Mouse (Mus musculus) fibroblast of lung, adult 2 months (primary cell): ENCODE results near the gene Rnf222.

Experiments
- DNase-seq: peaks from one replicate; pipeline ENCODE4 v3.0.0-alpha.2; 2011; ENCODE audit warnings: low read depth

The Rnf222 gene

DNA sequence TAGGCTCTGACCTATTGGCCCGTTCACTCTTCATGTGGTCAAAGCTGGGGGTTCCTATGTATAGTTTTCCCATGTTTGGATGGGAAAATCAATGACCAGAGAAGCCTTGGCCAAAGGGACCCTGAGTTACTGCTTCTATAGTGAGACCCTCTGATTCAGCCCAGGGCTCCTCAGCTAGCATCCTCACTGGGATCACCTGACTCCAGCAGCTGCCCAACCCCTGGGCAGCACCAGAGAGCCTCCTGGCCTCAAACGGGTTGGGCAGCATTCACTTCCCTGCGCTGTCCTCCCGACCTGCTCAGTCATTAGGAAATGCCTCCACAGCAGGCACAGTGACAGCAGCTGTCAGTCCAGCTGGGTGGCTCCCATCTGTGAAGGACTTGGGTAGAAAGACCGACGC, at the start of gene Rnf222:
Gene Rnf222 (plus strand): TSS at position 301 of the 400 bp plus-strand sequence.
- no peak for DNase-seq

DNA sequence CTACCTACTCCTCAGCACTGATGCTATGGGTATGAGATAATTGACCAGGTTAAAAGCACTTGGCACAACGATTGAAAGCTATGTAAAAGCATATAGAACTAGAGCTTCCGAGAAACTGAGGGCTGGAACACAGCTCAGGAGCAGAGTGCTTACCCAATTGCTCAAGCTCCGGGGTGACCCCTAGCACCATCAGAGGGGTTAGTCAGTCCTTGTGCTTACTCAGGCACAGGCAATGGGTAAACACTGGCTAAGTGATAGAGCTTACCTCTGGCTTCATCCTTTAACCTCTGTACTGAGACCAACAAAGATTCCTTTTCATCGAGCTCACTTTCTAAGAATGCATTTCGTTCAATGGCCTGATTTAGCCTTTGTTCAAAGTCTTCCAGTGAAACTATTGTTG, 48.7 kb upstream of the Rnf222 start:
- no peak for DNase-seq

DNA sequence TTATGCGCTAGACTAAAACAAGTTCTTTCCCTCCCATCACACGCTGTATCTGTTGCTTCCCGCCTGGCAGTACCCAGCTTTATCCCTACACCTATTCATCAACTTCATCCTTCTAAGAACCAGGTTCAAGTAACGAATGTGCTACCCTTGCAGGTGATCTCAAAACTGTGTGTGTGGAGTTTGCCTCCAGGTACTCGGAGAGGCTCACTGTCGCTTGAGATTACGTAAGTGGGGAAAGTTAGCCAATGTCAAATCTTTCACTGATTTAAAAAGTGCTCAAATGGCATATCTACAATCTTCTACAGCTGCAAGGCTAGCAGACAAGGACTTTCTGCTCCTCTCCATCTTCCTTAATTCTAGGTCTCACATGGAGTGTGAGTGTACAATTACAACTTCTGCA, 37.5 kb upstream of the Rnf222 start:
- no peak for DNase-seq

DNA sequence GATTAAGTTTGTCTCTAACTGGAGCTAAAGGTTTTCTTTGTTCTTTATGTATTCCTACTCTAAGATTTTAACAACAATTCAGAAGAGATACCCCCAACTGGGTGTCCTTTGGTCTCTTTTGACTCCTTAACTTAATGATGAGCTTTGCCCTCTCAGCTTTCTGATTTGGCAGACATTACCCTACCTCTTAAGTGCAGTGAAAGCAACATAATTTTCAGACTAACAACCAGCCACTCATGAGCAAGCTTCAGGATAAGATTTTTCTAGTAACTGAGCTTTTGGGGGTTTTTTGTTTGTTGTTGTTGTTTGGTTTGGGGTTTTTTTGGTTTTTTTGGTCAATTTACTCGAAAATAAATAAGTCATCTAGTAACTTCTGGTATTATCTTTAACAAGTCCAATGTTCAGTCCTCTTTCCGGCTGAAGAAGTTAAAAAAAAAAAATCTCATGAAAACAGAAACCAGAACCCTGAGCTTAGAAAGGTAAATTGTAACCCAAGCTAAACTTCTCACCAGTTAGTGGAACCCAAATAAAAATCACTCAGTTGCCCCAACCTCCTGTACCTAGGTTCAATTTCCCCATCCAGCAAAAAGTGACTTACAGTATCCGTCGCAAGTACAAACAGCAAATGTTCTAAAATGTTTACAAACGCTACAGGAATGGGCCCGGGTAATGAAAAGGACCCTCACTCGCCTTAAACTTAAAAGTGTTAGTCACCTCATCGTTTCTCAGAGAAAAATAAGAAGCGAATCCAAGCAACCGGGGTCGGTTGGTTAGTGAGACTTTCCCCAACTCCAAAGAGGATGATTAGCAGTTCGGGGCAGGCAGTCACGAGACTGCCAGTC, 36.5 kb upstream of the Rnf222 start:
- DNase-seq: no peak

DNA sequence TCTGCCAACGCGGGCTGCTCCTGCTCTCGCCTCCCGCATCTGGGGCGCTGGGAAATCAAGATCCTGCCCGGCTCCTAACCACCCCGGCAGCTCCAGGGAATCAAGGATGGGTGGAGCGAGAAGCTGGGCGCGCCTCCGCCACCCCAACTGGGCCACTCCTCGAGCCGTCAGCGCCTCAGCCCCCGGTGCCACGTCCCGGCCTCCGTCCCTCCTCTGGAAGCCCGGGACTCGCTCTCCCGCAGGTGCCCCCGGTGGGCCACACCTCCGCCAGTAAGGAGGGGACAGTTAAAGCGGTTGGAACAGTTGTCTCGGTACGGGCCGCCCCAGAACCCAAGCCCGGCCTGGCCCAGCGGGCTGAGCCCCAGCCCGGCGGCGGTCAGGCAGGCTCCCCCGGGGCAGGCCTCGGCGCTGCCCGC, 35.9 kb upstream of the Rnf222 start:
- no peak for DNase-seq

DNA sequence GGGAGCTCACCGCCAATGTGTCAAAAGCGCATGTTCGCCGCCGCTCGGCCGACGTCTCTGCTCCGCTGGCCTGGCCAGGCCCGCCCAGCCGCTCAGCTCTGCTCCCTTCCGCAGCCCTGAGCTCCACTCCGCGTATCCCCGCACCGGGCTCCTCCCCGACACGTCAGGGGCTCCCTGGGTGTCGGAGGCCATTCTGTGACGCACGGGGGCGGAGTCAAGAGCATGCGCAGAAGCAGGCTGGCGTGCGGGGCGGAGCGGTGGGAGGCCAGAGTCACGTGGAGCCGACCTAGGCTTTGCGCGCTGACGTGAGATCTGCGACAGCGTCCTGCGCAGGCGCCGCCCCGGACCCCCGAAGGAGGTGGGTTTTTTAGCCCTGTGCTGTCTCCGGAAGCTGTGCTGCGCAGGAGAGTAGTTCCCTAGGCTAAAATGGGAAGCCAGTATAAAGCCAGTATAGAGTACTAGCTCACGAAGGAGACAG, 35.4 kb upstream of the Rnf222 start:
- DNase-seq: peak; percentile 98

DNA sequence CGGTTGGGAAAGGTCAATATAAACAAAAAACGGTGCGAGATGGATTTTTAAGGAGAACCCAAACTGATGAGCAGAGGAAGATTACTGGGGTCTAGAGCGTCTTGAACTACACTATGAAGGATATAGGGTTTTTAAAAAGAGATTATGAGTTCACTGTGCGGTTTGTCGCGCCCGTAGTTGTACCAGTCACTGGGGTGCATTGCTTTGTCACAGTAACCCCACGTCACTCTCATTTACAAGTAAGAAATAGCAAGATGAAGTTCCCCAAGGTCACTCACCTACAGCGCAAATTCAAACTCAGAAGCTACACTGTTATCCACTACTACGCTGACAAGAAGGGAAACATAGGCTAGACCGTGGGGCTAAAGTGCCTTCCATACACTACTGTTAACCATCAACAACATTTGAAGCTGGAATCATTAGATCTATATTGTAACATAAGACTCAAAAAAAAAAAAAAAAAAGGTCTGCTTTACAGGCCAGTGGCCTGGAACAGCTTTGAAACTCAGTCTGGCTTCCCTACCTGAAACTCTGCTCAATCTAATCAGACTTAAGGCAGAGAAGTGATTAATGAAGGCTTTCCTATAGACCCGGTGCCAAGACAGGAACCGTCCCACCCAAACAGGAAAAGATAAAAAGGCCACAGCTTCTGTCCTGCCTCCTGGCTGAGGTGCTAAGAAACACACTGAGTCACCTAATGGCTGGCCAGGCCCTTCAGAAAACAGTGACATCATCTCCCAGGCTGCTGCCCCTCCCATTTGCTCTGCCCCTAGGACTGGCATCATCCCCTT, 34.5 kb upstream of the Rnf222 start:
- DNase-seq: peak; percentile 66

DNA sequence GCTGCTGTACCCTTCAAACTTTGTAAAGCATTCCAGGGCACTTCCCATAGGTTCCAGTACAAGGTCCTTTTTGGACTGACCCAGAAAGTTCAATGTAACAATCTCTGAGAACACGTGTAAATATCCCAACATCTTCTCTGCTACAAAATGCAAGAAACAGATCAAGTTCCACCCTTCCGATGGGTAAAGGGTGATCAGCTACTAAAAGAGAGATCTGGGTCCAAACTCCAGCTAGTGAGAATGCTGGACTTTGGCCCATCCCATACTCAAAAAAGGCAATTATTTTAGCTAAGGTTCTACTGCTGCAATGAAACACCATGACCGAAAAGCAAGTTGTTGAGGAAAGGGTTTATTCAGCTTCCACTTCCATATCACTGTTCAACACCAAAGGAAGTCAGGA, 33.7 kb upstream of the Rnf222 start:
- no peak for DNase-seq

DNA sequence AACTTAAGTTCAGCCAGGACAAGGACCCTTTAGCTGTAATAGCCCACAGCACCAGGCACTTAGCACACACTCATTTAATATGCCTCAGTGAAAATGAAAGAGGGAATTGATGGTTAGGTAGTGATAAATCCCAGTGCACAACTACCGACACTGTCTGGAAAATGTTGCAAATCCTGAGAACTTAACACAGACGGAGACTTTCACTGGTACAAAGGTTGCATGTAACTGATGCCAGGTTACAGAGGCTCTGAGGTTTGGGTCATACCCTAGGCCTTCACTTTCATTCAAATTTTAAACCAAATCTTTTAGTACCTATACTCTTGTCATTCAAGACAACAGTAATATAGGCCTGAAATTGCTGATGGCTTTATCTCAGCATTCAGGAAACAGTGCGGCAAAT, 31.0 kb upstream of the Rnf222 start:
- DNase-seq: no peak

DNA sequence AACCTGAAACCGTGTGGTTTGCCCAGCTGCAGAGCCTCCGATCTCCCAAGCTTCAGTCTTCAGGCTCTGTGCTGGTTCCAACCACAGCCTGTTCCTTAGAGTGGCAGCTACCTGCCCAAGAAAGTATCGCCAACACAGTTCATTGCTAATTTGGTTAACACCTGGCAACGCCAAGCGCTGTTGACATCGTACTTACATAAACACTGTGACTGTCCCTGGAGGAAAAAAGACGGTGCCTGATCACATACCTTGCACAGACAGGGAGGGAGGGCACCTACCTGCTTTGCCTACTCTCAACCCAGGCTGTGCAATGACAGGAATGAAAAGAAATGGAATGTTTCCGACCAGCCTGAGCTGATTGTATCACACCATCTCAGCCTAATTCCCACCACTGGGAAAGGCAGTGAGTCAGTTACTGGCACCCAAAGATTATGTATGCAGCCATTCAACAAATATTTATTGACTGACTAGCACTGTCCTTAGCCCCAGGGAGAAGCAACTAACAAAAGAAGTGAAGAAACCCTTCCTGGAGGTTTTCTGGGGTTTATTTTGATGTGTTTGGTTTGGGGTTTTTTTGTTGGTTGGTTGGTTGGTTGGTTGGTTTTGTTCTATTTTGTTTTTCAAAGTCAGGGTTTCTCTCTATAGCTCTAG, 28.3 kb upstream of the Rnf222 start:
- no peak for DNase-seq

DNA sequence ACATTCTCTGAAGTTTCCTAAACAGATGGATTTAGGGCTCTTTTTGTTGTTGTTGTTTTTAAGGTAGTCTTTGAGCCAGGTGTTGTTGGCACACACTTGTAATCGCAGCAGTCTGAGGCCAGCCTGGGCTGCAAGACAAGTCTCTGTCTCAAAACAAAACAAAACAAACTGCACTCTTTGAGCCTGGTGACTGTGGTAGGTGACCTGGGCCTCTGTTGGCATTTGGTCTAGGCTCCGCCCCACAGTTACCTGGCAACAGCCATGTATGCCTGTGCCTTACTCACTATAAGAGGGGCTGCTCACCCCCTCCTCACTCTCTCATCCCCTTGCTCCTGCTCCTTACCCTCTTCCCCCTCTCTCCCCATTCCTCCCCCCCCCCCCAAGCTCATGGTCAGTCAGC, 26.1 kb upstream of the Rnf222 start:
- DNase-seq: no peak

DNA sequence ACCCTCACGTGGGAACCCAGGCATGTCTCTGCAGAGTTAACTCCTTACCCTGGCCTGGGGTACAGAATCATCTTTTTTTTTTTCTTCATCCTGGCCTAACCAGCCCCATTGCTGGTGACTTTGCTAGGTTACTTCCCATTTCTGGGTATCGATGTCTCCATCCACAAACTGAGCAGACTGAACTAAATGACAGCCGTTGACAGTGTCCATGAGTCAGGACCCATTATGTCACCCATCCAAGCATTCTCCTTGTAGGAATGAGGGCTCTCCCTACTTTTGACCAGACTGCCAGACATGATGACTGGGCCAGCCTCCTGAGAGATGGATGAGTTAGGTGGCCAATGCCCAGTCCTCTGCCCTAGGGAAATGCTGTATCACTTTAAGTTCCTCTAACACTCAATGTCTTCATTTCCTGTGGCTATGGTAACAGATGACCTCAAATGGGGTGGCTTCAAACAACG, 24.7 kb upstream of the Rnf222 start:
- DNase-seq: no peak

DNA sequence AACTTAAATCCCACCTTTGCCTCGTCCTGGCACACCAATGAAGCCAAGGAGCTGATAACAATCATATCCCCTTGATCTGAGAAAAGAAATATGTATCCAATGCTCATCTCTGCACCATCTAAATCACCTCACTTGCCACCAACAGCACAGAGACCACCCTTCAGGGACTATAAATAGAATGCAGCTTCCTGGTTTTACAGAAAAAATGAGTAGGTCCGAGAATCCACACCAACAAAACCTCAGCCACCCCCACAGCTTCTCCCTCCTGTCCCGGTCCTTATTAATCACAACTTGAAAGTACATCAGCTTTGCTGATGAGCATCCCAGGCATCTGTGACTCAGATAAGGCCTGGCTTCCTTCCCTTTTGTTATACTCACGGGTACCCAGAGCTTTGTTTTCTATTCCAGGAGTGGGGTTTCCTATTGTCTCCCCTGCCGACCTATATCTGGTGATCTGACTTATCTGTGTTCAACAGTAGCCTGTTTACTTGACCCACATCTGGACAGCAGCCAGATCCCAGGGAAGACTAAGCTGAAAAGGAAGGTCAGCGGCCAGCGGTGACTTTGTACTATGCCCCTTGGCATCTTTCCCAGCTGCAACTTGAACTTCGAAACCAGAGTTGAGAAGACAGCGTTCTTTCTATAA, 23.7 kb upstream of the Rnf222 start:
- no peak for DNase-seq

DNA sequence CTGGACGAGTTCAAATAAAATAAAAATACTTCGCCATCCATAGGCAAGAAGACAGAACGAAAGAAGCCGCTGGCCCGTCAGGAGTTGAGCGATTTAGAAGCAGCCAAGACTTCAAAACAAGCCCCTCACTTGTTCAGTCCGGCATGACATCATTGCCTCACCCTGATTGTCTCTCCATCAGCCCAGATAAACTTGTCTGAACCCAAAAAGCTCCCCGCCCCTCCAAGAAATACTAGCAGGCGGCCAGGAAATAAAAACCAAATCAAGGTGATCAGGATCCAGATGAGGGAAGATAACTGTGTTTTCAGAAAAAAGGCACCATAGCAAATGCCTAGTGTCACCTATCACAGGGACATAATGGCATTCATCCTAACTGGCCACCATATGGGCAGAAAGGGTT, 17.1 kb upstream of the Rnf222 start:
- no peak for DNase-seq

DNA sequence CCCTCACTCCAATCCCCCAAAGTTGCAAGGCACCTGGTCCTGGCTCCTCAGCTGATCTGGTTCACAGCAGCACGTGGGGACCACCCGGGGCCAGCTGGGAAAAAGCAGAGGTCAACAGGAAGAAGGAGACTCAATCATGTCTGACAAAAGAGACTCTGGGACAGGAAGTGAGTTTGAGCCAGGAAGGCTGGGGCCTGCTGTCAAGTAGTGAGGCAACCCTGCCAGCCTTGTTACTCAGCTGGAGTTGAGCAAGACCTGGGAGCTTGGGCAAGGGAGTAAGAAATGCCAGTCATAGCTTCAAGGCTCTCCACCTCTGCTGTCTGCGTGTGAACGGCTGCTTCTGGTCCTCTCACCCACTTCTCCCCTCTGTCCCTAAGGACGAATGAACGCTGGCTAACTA, 16.6 kb upstream of the Rnf222 start, which contains the start of gene Ndel1:
Gene Ndel1 (minus strand): TSS at position 111 of the 400 bp plus-strand sequence.
- DNase-seq: peak; percentile 92

DNA sequence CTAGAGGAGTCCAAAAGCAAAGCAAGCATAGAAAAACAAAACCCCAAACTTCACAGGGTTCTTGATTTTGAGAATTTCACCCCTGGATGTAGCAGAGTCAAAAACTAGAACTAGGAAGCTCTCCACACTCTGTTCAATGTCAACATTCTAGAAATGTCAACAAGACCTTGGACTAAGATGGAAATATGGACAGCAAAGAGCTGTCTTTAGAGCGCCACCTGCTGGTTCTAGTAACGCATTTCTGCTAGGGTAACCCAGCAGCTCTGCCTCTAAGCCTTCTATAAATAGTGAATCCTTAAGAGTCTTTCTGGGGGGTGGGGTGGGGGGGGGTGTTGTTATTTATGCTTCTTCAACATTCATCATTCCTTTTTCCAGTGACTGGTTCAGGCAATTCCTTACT, 13.5 kb upstream of the Rnf222 start:
- no peak for DNase-seq

DNA sequence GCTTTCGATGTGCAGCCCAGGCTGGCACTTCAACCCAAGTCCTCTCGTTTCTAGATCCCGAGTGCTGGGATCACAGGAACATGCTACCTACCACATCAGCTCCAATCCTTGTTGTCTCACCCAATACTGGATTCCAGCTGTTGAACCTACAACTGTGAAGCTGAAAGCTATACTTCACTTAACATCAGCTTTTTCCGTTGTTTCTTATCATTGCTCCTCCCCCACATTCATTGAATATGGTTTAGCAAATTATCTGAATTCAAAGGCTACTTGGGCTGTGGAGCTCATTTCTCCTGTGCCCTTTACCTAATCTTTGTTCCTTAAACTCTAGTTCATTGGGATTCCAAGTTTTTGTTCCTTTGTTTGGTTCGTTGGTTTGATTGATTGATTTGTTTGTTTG, 9.5 kb upstream of the Rnf222 start:
- no peak for DNase-seq

DNA sequence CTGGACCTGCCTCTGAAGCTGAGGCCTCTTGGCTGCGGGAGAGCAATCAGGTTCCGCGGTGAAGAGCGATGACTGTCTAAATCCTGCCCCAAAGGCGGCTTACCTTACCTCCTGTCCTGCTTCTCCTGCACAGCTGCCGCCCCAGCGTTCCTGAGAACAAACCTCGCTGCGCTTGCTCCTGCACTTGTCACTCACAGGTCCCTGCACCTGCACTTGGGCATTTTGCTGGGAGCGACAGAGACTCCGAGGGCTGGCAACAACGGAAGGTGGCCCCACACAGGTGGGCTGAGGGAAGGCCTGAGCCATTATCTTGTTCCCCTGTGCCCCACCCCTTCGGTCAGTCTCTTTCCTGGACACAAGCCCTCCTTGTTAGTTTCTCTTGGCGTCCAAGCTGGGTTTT, 6.2 kb upstream of the Rnf222 start:
- no peak for DNase-seq

DNA sequence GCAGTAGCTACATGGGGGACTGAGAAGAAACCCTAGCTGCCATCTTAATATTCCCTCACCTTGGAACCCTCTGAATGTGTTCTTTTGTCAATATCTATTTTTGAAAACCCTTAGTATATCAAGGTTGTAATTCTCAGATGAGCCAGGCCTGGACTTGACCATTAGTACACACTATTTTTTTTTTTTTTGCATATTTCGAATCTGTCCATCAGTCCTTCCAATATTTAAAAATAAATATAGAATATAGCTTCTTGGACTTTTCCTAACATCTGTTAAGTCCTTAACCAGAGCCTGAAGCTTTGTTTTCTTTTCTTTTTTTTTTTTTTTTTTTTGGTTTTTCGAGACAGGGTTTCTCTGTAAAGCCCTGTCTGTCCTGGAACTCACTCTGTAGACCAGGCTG, 4.5 kb upstream of the Rnf222 start:
- DNase-seq: no peak

DNA sequence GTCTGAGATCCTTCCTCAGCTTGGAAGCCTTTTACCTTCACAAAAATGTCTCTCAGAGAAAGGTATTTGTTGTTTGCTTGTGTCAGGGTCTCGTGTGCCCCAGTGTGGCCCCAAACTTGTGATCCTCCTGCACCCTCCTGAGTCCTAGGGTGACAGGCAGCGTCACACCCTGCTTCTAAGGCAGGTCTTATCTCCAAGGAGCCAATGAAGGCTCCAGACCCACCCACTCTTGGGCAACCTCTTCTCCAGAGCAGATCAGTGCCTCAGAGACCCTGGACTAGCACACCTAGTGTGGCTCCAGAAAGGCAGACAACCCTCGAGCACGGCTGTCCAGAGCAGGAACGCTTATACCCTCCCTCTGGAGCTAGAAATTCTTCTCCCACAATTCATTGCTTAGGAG, 4.0 kb upstream of the Rnf222 start:
- no peak for DNase-seq

DNA sequence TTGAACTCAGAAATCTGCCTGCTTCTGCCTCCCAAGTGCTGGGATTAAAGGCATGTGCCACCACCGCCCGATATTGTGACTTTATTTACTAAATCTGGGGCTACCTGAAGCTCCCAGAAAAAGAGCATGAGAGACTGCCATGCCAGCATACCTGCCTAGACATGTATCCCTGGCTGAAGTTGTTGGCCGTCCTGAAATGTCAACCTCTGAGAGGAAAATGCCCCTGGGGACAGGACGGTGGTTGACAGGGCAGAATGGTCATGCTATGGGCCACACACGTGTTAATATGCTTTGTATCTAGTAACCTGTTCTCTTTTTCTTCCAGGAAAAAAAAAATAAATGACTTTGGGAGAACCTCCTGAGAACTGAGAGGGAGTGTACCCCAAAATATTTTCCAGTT, 2.3 kb upstream of the Rnf222 start:
- DNase-seq: no peak

DNA sequence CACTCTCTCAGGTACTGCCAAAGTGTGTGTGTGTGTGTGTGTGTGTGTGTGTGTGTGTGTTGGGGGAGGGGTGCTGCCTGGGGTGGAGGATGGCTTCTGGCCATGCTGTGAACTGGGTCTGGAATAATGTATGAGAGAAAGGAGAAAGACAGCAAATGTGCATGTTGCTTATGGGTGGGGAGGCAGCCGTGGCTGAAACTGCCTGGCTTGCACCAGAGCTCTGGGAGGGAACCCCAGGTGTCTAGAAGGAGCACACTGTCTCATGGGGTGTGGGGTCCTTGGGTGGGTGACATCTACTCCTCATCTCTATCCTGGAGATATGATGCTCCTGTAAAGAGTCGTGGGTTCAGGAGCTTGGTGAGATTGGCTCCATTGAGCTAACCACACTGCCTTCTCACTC, 300 bp downstream of the Rnf222 start:
- DNase-seq: no peak
